Mouse (Mus musculus): ENCODE results near the gene Bcap31. TPM values are rescaled to one million over a fixed set of nuclear protein-coding genes. Genes with fewer than 3 reads are reported as not detected.

Bcap31 gene
- polyA plus RNA-seq, 3 experiments from 2014 or later = 275 to 325 (median 313) TPM

Other genes with a start within 250 kb of the Bcap31 start
- 1 to 10 TPM in 1 of 3 experiments, not detected in 2; 1.1 TPM for gene Bgn, start 232.6 kb downstream of the Bcap31 start, polyA plus RNA-seq (2017; shearing (Covaris generic))
- not detected for gene Atp2b3, start 213.1 kb downstream of the Bcap31 start, polyA plus RNA-seq (2017; shearing (Covaris generic))
- gene Dusp9, start 76.8 kb downstream of the Bcap31 start, polyA plus RNA-seq (2017; shearing (Covaris generic)) = under 1 TPM in 1 of 3 experiments, not detected in 2; 0.34 TPM
- gene Pnck, start 56.1 kb downstream of the Bcap31 start, polyA plus RNA-seq (2017; shearing (Covaris generic)) = 1 to 10 TPM in 2 of 3 experiments, under 1 TPM in 1; 0.48 to 4.1 (median 2.3) TPM
- 1 to 10 TPM in 1 of 3 experiments, under 1 TPM in 2; 0.82 to 1.2 (median 0.86) TPM for gene Slc6a8, start 43.0 kb downstream of the Bcap31 start, polyA plus RNA-seq (2017; shearing (Covaris generic))
- gene Abcd1, start 422 bp upstream of the Bcap31 start, polyA plus RNA-seq (2017; shearing (Covaris generic)) = 10 to 100 TPM; 22.9 to 35.1 (median 34.0) TPM
- gene Plxnb3, start 40.9 kb upstream of the Bcap31 start, polyA plus RNA-seq (2017; shearing (Covaris generic)) = not detected
- gene Srpk3, start 58.2 kb upstream of the Bcap31 start, polyA plus RNA-seq (2017; shearing (Covaris generic)) = 1 to 10 TPM in 1 of 3 experiments, under 1 TPM in 2; 0.35 to 1.1 (median 0.59) TPM
- gene Idh3g, start 70.7 kb upstream of the Bcap31 start, polyA plus RNA-seq (2017; shearing (Covaris generic)) = 100 to 1,000 TPM; 135 to 184 (median 143) TPM
- 100 to 1,000 TPM; 206 to 265 (median 243) TPM for gene Ssr4, start 70.9 kb upstream of the Bcap31 start, polyA plus RNA-seq (2017; shearing (Covaris generic))
- under 1 TPM; 0.15 to 0.24 (median 0.15) TPM for gene Pdzd4, start 108.8 kb upstream of the Bcap31 start, polyA plus RNA-seq (2017; shearing (Covaris generic))
- gene Avpr2, start 175.9 kb upstream of the Bcap31 start, polyA plus RNA-seq (2017; shearing (Covaris generic)) = 1 to 10 TPM; 1.5 to 3.2 (median 2.7) TPM
- gene L1cam, start 179.9 kb upstream of the Bcap31 start, polyA plus RNA-seq (2017; shearing (Covaris generic)) = 10 to 100 TPM in 1 of 3 experiments, 1 to 10 TPM in 2; 5.6 to 21.3 (median 9.7) TPM
- gene Arhgap4, start 205.7 kb upstream of the Bcap31 start, polyA plus RNA-seq (2017; shearing (Covaris generic)) = 100 to 1,000 TPM; 114 to 148 (median 147) TPM
- 100 to 1,000 TPM; 173 to 214 (median 188) TPM for gene Naa10, start 205.8 kb upstream of the Bcap31 start, polyA plus RNA-seq (2017; shearing (Covaris generic))
- gene Renbp, start 214.7 kb upstream of the Bcap31 start, polyA plus RNA-seq (2017; shearing (Covaris generic)) = 10 to 100 TPM in 1 of 3 experiments, 1 to 10 TPM in 2; 4.2 to 10.0 (median 6.5) TPM